Mouse (Mus musculus): ENCODE data around the gene Tti1. TPM values are rescaled to one million over a fixed set of nuclear protein-coding genes. Genes with fewer than 3 reads are reported as not detected.

The Tti1 gene
- polyA plus RNA-seq, 2 experiments: 11.1 to 11.3 TPM

DNA sequence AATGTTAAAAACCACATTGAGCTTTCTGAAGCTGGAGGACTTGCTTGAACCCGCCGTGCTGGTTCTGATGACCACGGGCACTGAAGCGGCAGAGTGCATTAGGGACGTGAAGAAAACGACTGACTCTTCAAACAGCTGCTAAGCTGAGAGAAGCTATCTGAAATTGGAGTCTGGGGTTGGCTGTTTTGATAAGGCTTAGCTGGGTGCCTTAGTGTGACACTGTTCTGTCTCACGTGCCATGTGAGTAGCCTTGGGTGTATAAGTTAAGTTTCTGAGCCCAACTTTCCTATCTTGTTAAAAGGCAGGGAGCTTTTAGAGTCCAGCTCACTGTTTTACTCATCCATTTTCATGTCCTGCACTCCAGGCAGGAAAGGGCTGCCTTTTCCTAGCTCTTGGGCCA lies 8.7 kb upstream of the Tti1 start:
- Histone ChIP-seq H3K9me3 (ENCODE audit: control insufficient read depth, low read length) (no peaks in the 10 kb centered on the region), H3K4me2 (ENCODE audit: low read depth) (no peak overlapping the region; the same call in 1 of the 2 replicates), H3K4me1 (replicated peaks; ENCODE audit: control insufficient read depth in 2 of 2, insufficient read depth in 2 of 2, low read length in 1 of 2) (peaks cover 7 to 9% of the 10 kb centered on the region in 2 experiments), H3K27me3 (ENCODE audit: control insufficient read depth, insufficient read depth, low read length) (no peaks in the 10 kb centered on the region), H3K4me3 (ENCODE audit: insufficient read depth in 1 of 2, low read depth in 2 of 2, low read length in 2 of 2) (no peak overlapping the region), H3K36me3 (replicated peaks; ENCODE audit: control insufficient read depth, insufficient read depth, low read depth) (peaks cover 24% of the 10 kb centered on the region), H3K27ac (no peak overlapping the region; the same call in 1 of the 2 replicates), H3K9ac (replicated peaks) (peak overlapping the region; percentile 15; the same call in 1 of the 2 replicates)
- TF ChIP-seq EP300 (IDR thresholded peaks at IDR 0.05; ENCODE audit: low read depth): peak; percentile 50
- no peak for TF ChIP-seq CTCF (IDR thresholded peaks at IDR 0.05; ENCODE audit: low read depth)
- 31% methylated on average over 7 of the region's 7 CpGs for WGBS (ENCODE audit: insufficient replicate concordance)
- peak; percentile 81 for ATAC-seq (ENCODE audit: insufficient read depth)
- DNase-seq (ENCODE audit: low read depth in 3 of 3, low spot score in 3 of 3): peak; percentile 28 to 32 (median 31)

DNA sequence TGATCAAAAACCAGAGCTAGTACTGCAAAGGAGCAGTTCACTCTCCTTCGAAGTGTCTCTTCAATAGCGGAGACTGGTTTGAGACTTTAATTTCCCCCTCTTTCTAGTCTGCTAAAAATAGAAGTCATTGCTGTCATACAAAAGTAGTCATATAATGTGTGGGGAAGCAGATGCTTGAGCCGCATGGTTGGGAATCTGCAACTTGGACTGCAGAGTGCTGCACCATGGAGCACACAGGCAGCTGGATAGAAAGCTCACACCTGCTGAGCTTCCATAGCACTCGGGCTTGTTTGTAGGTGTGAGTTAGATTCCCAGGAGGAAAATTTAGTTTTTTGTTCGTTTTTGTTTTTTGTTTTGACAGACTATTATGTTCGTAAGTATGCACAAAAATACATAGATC lies 8.2 kb upstream of the Tti1 start:
- WGBS (ENCODE audit: insufficient replicate concordance): 69% methylated on average over 6 of the region's 6 CpGs
- no peaks in the 10 kb centered on the region for H3K27me3 ChIP-seq (ENCODE audit: control insufficient read depth, insufficient read depth, low read length)
- no peak for TF ChIP-seq CTCF (IDR thresholded peaks at IDR 0.05; ENCODE audit: low read depth)
- no peak for TF ChIP-seq EP300 (IDR thresholded peaks at IDR 0.05; ENCODE audit: low read depth)
- H3K4me2 ChIP-seq (ENCODE audit: low read depth): no peak overlapping the region; the same call in 1 of the 2 replicates
- H3K36me3 ChIP-seq (replicated peaks; ENCODE audit: control insufficient read depth, insufficient read depth, low read depth): peaks cover 24% of the 10 kb centered on the region
- no peak overlapping the region for H3K9ac ChIP-seq (replicated peaks)
- DNase-seq (ENCODE audit: low read depth in 3 of 3, low spot score in 3 of 3) (no peak), ATAC-seq (ENCODE audit: insufficient read depth) (no peak)
- H3K4me1 ChIP-seq (replicated peaks; ENCODE audit: control insufficient read depth in 2 of 2, insufficient read depth in 2 of 2, low read length in 1 of 2): peaks cover 11 to 12% of the 10 kb centered on the region in 2 experiments
- no peaks in the 10 kb centered on the region for H3K9me3 ChIP-seq (ENCODE audit: control insufficient read depth, low read length)
- H3K4me3 ChIP-seq (ENCODE audit: insufficient read depth in 1 of 2, low read depth in 2 of 2, low read length in 2 of 2): no peak overlapping the region
- no peak overlapping the region for H3K27ac ChIP-seq

DNA sequence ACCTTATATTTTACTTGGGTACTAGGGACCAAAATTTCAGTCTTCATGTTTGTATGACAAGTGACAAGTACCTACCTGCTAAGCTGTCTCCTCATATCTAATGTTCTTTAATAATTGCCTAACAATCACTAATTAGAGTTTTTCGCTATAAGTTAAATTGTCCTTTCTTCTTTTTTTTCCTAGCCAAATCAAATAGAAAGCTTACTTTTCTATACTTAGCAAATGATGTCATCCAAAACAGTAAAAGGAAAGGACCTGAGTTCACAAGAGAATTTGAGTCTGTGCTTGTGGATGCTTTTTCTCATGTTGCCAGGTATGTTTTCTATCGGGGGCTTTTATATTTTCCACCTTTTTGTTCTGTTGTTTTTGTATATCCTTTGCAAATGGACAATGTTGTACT lies 7.6 kb upstream of the Tti1 start:
- TF ChIP-seq CTCF (IDR thresholded peaks at IDR 0.05; ENCODE audit: low read depth) (no peak), EP300 (IDR thresholded peaks at IDR 0.05; ENCODE audit: low read depth) (no peak)
- no peak overlapping the region for H3K9ac ChIP-seq (replicated peaks)
- WGBS (ENCODE audit: insufficient replicate concordance): 86% methylated on average over 2 of the region's 2 CpGs
- ATAC-seq (ENCODE audit: insufficient read depth) (no peak), DNase-seq (ENCODE audit: low read depth in 3 of 3, low spot score in 3 of 3) (no peak)
- peaks cover 16 to 17% of the 10 kb centered on the region in 2 experiments for H3K4me1 ChIP-seq (replicated peaks; ENCODE audit: control insufficient read depth in 2 of 2, insufficient read depth in 2 of 2, low read length in 1 of 2)
- no peaks in the 10 kb centered on the region for H3K9me3 ChIP-seq (ENCODE audit: control insufficient read depth, low read length)
- no peaks in the 10 kb centered on the region for H3K27me3 ChIP-seq (ENCODE audit: control insufficient read depth, insufficient read depth, low read length)
- H3K4me3 ChIP-seq (ENCODE audit: insufficient read depth in 1 of 2, low read depth in 2 of 2, low read length in 2 of 2): no peak overlapping the region
- peaks cover 23% of the 10 kb centered on the region for H3K36me3 ChIP-seq (replicated peaks; ENCODE audit: control insufficient read depth, insufficient read depth, low read depth)
- no peak overlapping the region for H3K27ac ChIP-seq
- no peak overlapping the region for H3K4me2 ChIP-seq (ENCODE audit: low read depth)

DNA sequence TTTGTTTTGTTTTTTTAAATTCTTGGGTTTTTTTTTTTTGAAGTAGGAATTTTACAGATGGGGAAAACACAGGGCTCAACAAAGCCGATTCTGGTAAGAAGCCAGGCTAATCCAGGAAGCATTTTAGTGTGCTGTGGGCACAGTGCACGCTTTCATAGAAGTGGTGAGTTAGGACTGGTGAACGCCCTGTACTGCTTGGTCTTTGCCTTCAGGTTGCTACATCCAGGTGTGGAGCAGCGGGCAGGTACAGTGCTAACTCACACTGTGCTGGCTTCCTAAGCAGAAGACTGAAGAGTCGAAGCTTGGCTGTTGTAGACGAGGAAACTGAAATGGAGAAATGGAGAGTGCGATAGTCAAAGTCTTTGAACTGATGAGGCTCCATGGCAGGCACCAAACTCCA lies 1.8 kb upstream of the Tti1 start:
- ATAC-seq (ENCODE audit: insufficient read depth) (no peak), DNase-seq (ENCODE audit: low read depth in 3 of 3, low spot score in 3 of 3) (no peak)
- Histone ChIP-seq H3K27me3 (ENCODE audit: control insufficient read depth, insufficient read depth, low read length) (no peaks in the 10 kb centered on the region), H3K9ac (replicated peaks) (peak overlapping the region; percentile 95), H3K4me2 (ENCODE audit: low read depth) (peak overlapping the region; percentile 87), H3K9me3 (ENCODE audit: control insufficient read depth, low read length) (no peaks in the 10 kb centered on the region), H3K4me3 (ENCODE audit: insufficient read depth in 1 of 2, low read depth in 2 of 2, low read length in 2 of 2) (peak overlapping the region; percentile 75 to 93), H3K27ac (no peak overlapping the region; the same call in 1 of the 2 replicates), H3K4me1 (replicated peaks; ENCODE audit: control insufficient read depth in 2 of 2, insufficient read depth in 2 of 2, low read length in 1 of 2) (peaks cover 29 to 31% of the 10 kb centered on the region in 2 experiments), H3K36me3 (replicated peaks; ENCODE audit: control insufficient read depth, insufficient read depth, low read depth) (peaks cover 5% of the 10 kb centered on the region)
- 58% methylated on average over 7 of the region's 7 CpGs for WGBS (ENCODE audit: insufficient replicate concordance)
- TF ChIP-seq CTCF (IDR thresholded peaks at IDR 0.05; ENCODE audit: low read depth): no peak
- TF ChIP-seq EP300 (IDR thresholded peaks at IDR 0.05; ENCODE audit: low read depth): no peak

DNA sequence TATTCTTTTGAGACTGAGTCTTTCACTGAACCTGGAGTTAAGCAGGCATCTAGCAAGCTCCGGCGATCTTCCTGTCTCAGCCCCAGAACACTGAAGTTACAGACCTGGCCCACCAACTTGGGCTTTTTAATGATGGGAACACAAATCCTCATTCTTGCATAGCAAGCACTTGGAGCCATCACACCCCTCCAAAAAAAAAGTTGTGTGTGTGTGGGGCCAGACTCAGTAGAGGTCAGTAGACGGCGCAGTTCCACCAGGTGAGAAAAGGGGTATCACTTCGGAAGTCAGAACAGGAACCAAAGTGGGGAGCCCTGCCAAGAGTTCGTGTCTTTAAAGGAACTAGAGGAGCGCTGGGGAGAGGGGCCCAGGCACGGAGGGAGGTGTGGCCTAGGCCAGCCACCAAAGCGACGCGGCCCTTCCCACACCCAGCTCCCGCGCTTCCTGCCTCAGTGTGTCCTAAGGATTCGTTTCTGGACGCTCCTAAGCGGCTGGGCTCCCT lies 329 bp downstream of the Tti1 start:
- peak overlapping the region; percentile 75 to 93 for H3K4me3 ChIP-seq (ENCODE audit: insufficient read depth in 1 of 2, low read depth in 2 of 2, low read length in 2 of 2)
- ATAC-seq (ENCODE audit: insufficient read depth) (no peak), DNase-seq (ENCODE audit: low read depth in 3 of 3, low spot score in 3 of 3) (no peak)
- 2% methylated on average over 16 of the region's 16 CpGs for WGBS (ENCODE audit: insufficient replicate concordance)
- H3K27me3 ChIP-seq (ENCODE audit: control insufficient read depth, insufficient read depth, low read length): no peaks in the 10 kb centered on the region
- H3K36me3 ChIP-seq (replicated peaks; ENCODE audit: control insufficient read depth, insufficient read depth, low read depth): peaks cover 5% of the 10 kb centered on the region
- TF ChIP-seq CTCF (IDR thresholded peaks at IDR 0.05; ENCODE audit: low read depth) (peak; percentile 34; the same call in 1 of the 2 replicates), EP300 (IDR thresholded peaks at IDR 0.05; ENCODE audit: low read depth) (0 out of 2 replicates have a peak, but pooled peaks have one; percentile 46)
- peaks cover 27 to 29% of the 10 kb centered on the region in 2 experiments for H3K4me1 ChIP-seq (replicated peaks; ENCODE audit: control insufficient read depth in 2 of 2, insufficient read depth in 2 of 2, low read length in 1 of 2)
- peak overlapping the region; percentile 53 for H3K27ac ChIP-seq
- H3K9ac ChIP-seq (replicated peaks): peak overlapping the region; percentile 95
- peak overlapping the region; percentile 87 for H3K4me2 ChIP-seq (ENCODE audit: low read depth)
- H3K9me3 ChIP-seq (ENCODE audit: control insufficient read depth, low read length): no peaks in the 10 kb centered on the region

Measured in liver, embryonic 14.5 days (tissue).